Comparison of ENCODE assay signal across 24 mouse cellular contexts in genomic region chr17:4380873-4381272, GRCm38 (mm10).
DNase-seq lines count a peak whose midpoint lies in the region; ATAC-seq lines count a peak whose summit lies in the region.
"Had no signal": no experiment of that assay in that cellular context is flagged by ENCODE, and none has a peak within 500 bp of the region (broad histone marks: within the 10 kb centered on the region; RNA-seq: fewer than 3 reads in every experiment).

No protein-coding gene starts in this region.

- no peak overlapping the region for H3K27ac ChIP-seq in liver, embryonic 15.5 days (replicated peaks)
- no peak overlapping the region for H3K27ac ChIP-seq in intestine, embryonic 15.5 days
- H3K27ac ChIP-seq: heart, embryonic 13.5 days; hindbrain, embryonic 12.5 days; kidney, embryonic 15.5 days; limb, embryonic 15.5 days; macrophage; midbrain, embryonic 12.5 days had no signal

- H3K27me3 ChIP-seq in liver, embryonic 15.5 days: no peaks in the 10 kb centered on the region
- no peaks in the 10 kb centered on the region for H3K27me3 ChIP-seq in intestine, embryonic 15.5 days (replicated peaks)
- H3K27me3 ChIP-seq: heart, embryonic 13.5 days; hindbrain, embryonic 12.5 days; kidney, embryonic 15.5 days; limb, embryonic 15.5 days; midbrain, embryonic 12.5 days had no signal

- H3K9me3 ChIP-seq in liver, embryonic 15.5 days (replicated peaks): no peaks in the 10 kb centered on the region
- H3K9me3 ChIP-seq in intestine, embryonic 15.5 days: no peaks in the 10 kb centered on the region
- H3K9me3 ChIP-seq: heart, embryonic 13.5 days; hindbrain, embryonic 12.5 days; kidney, embryonic 15.5 days; limb, embryonic 15.5 days; midbrain, embryonic 12.5 days had no signal

- ATAC-seq in hematopoietic stem cell, adult 5-6 weeks (replicated peaks in 1 of 2; ENCODE audit: insufficient read depth in 1 of 2, low FRiP score in 2 of 2, low TSS enrichment in 1 of 2, low read depth in 1 of 2, poor library complexity in 2 of 2, severe bottlenecking in 2 of 2): peak; percentile 76 to 84
- ATAC-seq in liver, embryonic 15.5 days (ENCODE audit: insufficient read depth): peak; percentile 69
- ATAC-seq in intestine, embryonic 15.5 days: no peak
- ATAC-seq: forebrain, embryonic 14.5 days had no signal

- H3K4me1 ChIP-seq in liver, embryonic 15.5 days (replicated peaks): peaks cover 2% of the 10 kb centered on the region; the same call in 1 of the 2 replicates
- H3K4me1 ChIP-seq in intestine, embryonic 15.5 days (replicated peaks): no peaks in the 10 kb centered on the region
- H3K4me1 ChIP-seq: heart, embryonic 13.5 days; kidney, embryonic 15.5 days; limb, embryonic 15.5 days; midbrain, embryonic 12.5 days had no signal

- peak; percentile 9 for DNase-seq in brain, adult 2 months (ENCODE audit: low read depth, low spot score)
- no peak for DNase-seq in cerebellum, postnatal 25 days
- DNase-seq in urinary bladder, postnatal 4 days (ENCODE audit: low spot score in 2 of 2): no peak
- no peak for DNase-seq in gastrocnemius, adult 8-10 months (ENCODE audit: low spot score in 2 of 2)
- DNase-seq: adrenal gland, postnatal 36 days; cerebellum, adult 2 months; cerebellum, postnatal 36 days; gastrocnemius, postnatal 14 days; heart, adult 18-20 months; heart, postnatal 14 days; kidney, adult 11 months; kidney, postnatal 36 days; left cerebral cortex, postnatal 4 days; thymus, postnatal 25 days had no signal

- H3K9ac ChIP-seq in liver, embryonic 15.5 days: no peak overlapping the region
- H3K9ac ChIP-seq in intestine, embryonic 15.5 days: no peak overlapping the region
- H3K9ac ChIP-seq: heart, embryonic 13.5 days; hindbrain, embryonic 12.5 days; kidney, embryonic 15.5 days; limb, embryonic 15.5 days; midbrain, embryonic 12.5 days had no signal

- H3K4me3 ChIP-seq in liver, embryonic 15.5 days (replicated peaks): no peak overlapping the region
- no peak overlapping the region for H3K4me3 ChIP-seq in intestine, embryonic 15.5 days (replicated peaks)
- H3K4me3 ChIP-seq: heart, embryonic 13.5 days; hindbrain, embryonic 12.5 days; kidney, embryonic 15.5 days; limb, embryonic 15.5 days; midbrain, embryonic 12.5 days had no signal

- H3K36me3 ChIP-seq in liver, embryonic 15.5 days (replicated peaks): no peaks in the 10 kb centered on the region
- no peaks in the 10 kb centered on the region for H3K36me3 ChIP-seq in intestine, embryonic 15.5 days
- H3K36me3 ChIP-seq: heart, embryonic 13.5 days; hindbrain, embryonic 12.5 days; kidney, embryonic 15.5 days; limb, embryonic 15.5 days; midbrain, embryonic 12.5 days had no signal

- H3K4me2 ChIP-seq in liver, embryonic 15.5 days: no peak overlapping the region
- H3K4me2 ChIP-seq in intestine, embryonic 15.5 days (replicated peaks): no peak overlapping the region
- H3K4me2 ChIP-seq: heart, embryonic 13.5 days; hindbrain, embryonic 12.5 days; kidney, embryonic 15.5 days; limb, embryonic 15.5 days; midbrain, embryonic 12.5 days had no signal
